Mouse (Mus musculus): Measurements from ENCODE around the gene Pdlim1.

The Pdlim1 gene

DNA sequence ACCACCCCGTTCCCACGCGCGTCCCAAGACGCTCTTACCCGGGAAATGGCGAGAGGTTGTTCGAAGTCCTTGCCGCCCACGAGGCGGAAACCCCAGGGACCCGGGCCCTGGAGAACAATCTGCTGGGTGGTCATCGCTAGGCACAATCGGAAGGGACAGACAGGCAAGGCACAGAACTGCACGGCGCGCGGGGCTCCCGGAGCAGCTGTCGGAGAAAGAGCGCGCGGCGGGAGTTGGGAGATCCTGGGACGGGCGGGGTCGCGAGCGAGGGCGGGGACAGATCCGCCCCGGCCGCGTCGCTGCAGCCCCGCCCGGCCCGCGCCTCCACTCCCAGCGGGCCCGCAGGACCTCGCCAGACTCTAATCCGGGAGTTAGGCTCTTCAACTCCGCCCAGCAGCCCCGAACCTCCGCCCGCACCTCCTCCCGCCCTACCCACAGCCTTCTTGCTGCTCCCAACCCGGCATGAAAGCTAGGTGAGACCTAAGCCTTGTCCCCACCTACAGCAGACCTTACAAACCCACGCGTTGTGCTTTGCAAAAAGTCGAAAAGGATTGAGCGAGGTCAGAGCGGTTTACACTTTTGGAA, at the start of gene Pdlim1:
TSS of gene Pdlim1 (minus strand) at position 535 of the 585 bp plus-strand sequence.
- DNase-seq: peak; percentile 47 to 69

DNA sequence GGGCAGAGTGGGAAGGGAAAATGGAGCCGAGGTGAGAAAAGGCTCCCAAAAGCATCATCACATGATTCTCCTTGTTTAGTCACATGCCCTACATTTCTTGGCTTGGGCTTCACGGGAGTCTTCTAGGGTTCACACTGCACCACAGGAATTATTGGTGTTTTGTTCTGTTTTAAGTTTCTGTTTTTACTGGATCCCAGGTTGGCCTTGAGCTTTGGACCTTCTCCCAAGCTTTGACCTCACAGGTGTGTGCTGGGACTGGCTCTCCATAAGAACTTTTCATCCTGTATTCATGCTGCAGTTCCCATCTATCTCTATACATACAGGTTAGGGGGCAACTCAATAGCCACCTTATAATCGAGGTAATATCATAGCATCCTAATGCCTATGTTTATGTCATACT, 47.6 kb upstream of the Pdlim1 start:
- no peak for DNase-seq

DNA sequence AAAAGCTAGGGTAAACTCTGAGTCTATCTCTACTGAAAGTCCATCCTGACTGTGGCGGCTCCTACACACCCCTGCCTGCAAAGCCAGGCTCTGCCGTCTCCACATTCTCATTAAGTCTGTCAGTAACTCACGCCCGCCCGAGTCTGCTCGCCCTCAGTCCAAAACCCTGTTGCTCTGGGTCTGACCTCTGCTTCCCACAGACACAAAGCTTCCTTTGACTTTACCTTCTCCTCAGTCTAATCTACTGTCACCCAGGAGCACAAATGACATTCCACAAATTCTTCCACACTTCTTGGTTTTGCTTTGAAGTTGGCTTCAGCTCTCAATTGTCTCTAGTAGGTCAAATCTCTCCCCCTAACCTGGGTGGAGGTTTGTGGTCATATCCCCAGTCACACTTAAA, 46.9 kb upstream of the Pdlim1 start:
- DNase-seq: no peak

DNA sequence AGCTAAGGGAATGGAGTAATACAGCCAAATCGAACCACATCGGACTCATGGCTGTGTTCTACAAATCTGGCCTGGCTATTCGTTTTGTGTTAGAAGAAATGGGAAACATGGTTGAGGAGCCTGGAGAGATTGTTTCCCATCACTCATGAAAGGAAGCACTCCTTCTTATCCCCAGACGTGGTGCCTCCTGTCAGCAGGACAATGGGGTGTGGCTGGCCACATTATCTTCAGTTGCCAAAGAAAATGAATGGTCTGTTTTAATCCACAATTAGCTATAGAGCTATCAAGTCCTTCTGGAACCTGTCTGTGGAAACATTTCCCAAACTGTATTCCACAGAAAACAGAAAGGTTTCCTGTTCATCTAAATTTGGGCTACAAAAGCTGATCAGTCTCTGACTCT, 45.4 kb upstream of the Pdlim1 start:
- DNase-seq: no peak

GRCm38 (mm10) chr19:40314252-40314651, 42.6 kb upstream of the Pdlim1 start:
- no peak for DNase-seq

DNA sequence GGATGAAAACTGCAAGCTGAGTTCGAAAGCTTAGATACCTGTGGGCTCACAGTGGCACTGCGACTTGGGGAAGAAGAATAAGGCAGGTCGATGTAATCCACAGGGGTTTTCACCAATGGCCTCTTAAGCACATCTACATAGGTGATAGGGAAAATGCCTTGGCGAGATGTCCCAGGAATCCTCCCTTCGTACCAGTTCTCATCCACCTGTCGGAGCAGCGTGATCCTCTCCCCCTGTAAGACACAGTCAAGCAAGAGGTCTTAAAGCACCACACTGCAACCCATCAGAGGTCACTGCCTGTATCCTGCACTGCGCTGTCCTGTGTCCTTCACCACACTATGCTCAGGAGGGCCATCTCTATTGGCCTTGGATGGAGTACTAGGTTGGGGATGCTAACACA, 40.0 kb upstream of the Pdlim1 start:
- DNase-seq: no peak

GRCm38 (mm10) chr19:40310410-40311130, 38.9 kb upstream of the Pdlim1 start:
- no peak for DNase-seq

DNA sequence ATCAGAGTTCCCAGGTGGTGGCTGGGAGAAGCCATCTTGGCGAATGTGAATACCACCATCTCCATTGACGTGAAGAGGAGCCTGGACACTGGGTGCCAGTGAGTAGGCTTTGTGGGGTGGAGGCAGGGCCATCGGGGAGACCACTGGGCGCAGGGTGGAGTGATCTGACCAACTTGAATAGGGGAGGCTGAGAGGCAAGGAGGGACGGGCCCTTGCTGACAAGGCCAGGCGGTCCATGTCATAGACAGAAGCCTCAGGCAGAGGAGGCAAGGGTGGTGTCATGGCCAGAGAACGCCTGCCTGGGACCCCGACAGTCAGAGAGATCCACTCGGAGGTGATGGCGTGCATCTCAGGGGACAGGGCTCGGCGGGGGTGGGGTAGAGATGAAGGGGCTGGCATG, 38.3 kb upstream of the Pdlim1 start:
- DNase-seq: no peak

DNA sequence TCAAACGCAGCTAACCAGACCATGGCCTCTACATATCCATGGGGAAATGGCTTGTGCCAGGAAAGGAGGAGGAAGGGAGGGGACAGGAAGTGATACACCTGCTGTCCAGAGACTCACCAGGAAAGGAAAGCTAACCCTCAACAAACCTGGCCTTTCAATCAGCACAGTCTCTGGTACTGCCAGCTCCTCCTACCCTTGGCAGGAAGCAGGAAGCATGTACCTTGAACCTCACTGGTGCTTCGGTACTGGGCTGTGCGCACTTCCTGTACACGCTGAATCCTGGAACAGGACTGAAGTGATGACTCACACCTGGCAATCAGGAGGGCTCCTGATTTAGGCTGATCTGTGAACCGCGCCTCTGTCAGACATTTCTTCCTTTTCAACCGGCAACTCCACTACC, 35.9 kb upstream of the Pdlim1 start:
- peak; percentile 44 to 65 for DNase-seq

GRCm38 (mm10) chr19:40306631-40307030, 35.0 kb upstream of the Pdlim1 start:
- no peak for DNase-seq

DNA sequence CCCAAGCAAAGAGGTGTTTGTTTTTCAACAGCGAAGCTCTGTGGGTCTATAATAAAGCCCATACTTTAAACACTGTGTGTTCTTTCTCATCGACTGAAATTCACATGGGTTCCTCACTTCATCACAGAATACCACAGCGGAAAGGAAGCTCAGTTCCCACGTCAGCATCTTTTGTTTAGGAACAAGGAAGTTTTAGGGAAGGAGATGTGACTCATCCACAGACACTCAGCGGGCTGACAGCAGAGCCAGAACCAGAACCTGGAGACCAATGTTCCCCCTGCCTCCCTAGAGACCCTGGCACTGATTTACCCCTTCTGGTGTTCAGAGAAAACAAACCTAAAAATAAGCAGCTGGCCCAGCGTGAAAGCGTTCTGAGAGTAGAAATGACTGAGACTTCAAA, 33.8 kb upstream of the Pdlim1 start:
- DNase-seq: no peak

GRCm38 (mm10) chr19:40302916-40303315, 31.3 kb upstream of the Pdlim1 start:
- DNase-seq: no peak

DNA sequence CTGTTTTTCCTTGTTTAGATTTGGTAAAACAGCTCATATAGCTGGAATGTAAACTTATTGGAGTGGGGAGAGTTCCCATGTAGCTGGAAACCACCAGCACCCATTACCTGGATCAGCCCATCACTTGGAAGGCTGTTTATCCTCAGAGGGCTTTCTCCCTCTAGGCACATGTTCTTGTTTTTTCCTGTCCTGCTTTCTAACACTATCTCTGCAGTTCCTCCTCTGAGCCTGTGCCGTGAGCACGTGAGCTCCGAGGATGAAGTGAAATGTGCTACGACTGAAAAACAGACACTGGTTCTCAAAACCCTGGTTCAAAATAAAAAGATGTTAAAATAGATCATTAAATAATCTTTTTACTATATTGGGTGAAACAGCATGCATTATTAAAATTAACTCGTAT, 30.8 kb upstream of the Pdlim1 start:
- DNase-seq: no peak

DNA sequence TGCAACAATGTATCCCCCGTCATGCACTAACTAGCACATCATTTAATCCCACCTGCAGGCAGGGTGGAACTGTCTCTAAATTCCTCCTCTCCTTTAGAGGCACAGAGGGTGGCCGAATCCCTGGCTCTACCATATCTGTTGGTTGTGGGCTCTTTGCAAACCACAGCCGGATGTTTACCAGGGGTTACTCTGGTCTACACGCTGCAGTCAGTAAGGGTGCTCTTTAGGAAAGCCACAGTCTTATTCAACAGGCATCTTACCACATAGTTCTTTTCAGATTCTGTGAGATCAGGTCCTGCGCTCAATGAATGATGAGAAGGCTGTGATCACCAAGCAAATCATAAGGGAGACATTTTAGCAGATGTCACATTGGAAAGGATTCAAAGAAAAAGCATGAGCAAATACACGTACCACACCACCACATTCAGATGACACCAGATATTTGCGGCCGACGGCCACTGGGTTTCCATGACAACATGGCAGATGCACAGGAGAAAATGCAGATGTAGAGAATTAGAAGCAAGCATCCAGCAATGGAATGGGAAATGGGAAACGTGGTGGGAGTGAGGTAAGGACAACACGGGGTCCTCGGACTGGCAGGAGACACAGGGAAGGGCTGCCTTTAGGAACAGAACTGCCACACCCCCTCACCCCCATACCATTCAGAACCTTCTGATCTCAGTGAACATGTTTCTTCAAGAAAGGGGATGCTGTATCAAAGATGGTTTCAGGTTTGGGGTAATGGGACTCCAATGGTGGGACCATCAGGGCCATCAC, 28.5 kb upstream of the Pdlim1 start:
- DNase-seq: no peak

DNA sequence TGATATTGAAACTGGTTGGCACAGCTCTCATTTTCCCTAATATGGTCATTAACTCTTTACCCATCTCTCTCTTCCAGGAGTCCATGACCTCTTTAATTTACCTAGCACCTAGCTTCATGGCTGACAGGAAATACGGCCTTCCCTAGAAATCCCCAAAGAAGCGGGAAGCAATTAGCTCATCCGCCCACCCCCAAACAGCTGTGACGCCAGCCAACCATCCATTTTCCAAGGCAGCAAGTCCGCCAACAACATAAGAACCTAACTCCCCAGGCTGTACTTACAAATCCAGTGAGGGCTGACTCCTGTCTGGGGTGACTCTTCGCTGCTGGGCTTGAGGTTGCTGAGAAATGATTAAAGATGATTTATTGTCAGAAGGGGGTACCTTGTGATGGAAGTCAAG, 27.5 kb upstream of the Pdlim1 start:
- no peak for DNase-seq

- no peak for DNase-seq
Observed at GRCm38 (mm10) chr19:40298574-40298973, 26.9 kb upstream of the Pdlim1 start.

- no peak for DNase-seq
Observed at GRCm38 (mm10) chr19:40297798-40298144, 26.1 kb upstream of the Pdlim1 start.

DNA sequence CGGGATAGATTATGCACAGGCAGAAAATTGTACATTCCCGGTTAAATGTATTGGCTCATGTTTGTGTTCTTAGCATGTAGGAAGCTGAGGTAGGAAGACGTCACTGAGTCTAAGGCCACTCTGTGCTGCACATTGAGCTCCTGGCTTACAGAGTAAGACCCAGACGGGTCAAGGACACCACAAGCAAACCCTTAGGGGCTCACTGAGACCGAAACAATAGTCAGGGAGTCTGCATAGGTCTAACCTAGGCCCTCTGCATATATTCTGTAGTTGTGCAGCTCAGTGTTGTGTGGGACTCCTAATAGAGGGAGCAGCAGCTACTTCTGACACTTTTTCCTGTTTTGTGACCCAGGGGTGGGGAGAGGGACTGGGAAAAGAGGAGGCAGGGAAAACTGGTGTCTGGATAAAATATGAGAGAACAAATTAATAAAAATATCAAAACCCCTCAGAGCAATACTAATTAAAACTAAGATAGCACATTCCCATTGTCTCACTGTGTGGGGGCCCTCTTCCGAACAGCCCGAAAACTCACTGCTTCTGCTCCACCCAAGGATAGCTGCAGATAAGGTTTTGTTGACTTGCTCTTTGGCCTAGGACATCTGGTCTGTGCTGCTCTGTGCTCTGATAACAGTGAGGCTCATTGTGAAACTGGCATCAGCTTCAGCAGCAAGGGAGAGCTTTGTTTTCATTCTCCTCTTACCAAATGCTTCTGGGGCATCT, 25.6 kb upstream of the Pdlim1 start:
- DNase-seq: no peak

- peak; percentile 77 to 79 for DNase-seq
Observed at GRCm38 (mm10) chr19:40294231-40294630, 22.6 kb upstream of the Pdlim1 start.

DNA sequence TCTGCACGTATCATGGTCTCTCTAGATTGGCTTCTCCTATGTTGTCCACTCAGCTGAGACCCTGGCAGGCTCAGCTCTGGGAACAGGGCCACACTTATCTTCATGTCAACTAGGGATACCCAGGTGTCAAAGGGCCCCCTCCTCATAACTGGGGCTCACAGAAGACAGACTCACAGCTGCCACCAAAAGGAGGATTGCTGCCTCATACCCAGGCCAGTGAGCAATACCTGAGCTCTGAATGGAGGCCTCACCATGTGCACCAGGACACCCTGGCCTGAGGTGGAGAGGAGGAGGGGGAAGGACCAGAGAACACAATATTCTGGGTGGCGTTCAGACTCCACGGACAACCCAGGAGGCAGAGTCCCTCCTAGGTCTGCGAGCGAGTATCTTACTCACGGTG, 22.1 kb upstream of the Pdlim1 start:
- no peak for DNase-seq

GRCm38 (mm10) chr19:40290099-40290724, 18.6 kb upstream of the Pdlim1 start:
- DNase-seq: peak in 1 of 2 experiments; percentile 20

DNA sequence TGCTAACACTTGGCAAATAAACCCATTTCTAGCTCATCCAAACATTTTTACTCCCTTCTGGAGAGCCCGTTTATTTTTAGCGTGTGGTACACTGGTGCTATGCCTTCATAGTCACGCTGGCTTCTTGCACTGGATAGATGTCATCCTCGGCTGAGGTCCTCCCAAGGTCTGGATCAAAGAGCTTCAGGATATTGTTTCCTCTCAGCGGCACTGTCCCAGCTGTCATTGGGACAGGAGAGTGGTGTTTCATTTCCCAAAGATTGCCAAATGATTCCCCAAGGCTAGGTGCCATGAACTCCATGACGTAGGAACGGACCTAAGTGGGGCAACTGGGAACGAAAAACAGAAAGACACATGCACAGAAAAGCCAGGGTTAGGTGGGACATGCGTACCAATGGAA, 16.8 kb upstream of the Pdlim1 start:
- no peak for DNase-seq

DNA sequence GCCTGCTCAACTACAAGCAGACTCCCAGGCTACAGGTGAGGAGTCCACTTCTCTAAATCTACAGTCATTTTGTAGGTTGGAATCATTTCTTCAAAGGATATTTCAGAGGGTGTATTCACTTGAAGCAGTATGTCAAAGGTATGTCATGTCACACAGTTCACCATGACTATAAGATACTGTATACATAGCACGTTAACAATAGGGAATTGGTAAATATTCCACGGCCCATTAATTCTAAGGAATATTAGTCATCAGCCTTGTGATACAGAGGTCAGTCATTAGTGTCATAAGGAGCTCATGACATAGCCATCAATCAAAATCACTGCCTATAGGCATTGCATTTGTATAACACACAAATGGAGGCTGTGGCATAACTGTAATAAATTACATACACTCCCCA, 13.1 kb upstream of the Pdlim1 start:
- no peak for DNase-seq
